Mouse (Mus musculus): ENCODE results near the gene Arhgap44. TPM values are rescaled to one million over a fixed set of nuclear protein-coding genes. Genes with fewer than 3 reads are reported as not detected.

Arhgap44 gene
- 7.1 and 8.9 TPM in 2 replicates for polyA plus RNA-seq (2012; rRNA removed)

GRCm38 (mm10) chr11:65162767-65163120, at the start of gene Arhgap44:
Gene Arhgap44 (minus strand): TSS chr11:65162961.

DNA sequence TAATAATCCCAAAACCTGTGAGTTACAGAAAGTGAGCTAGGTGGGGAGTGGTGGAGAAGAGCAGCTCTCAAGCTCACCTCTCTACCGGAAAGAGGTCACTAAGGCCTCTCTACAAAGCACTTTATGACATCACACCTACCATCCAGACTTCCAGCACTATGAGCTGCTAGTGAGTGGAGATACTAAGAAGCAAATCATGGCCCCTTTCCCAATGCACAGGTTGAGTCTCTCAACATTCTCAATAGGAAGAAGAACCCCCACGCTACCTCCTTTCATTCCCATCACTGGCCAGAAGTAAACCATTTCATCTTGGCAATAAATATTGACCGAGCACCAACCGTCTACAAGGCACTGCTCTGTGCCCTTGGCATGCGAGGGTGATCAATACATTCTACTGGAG, 3.0 kb downstream of the Arhgap44 start, which contains the start of gene 1700086D15Rik:
Gene 1700086D15Rik (minus strand): TSS at position 101 of the 400 bp plus-strand sequence.

DNA sequence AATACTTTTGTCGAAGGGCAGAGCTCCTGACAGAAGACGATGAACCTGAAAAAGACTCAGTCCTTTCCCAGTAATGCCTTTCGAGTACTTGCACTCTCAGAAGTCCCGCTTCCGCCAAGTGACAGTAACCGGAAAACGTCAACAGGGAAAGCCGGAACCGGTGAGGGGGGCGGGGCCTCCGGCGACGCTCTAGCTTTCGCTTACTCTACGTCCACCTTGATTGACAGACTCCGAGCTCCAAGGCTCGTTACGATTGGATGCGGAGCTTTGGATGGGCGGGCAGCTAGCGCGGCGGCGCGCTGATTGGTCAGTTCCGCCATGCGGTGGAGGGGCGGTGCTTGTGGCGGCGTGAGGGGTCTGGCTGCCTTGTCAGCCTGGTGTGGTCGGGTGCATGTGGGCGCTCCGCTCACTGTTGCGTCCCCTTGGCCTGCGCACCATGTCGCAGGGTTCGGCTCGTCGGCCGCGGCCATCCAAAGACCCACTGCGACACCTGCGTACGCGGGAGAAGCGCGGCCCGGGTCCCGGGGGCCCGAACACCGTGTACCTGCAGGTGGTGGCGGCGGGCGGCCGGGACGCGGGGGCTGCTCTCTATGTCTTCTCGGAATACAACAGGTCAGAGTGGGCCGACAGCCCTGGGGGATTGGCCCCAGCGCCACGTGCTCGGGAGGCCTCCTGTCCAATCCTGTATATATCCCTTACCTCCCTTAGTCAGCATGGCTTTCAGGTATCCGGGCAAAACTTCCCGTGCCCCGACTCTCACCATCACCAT, 183.9 kb downstream of the Arhgap44 start, which contains the start of gene Elac2:
Gene Elac2 (plus strand): TSS at position 319 of the 769 bp plus-strand sequence.

Other genes starting within 250 kb of the Arhgap44 start
- gene Elac2, start 183.9 kb downstream of the Arhgap44 start, polyA plus RNA-seq (2012; rRNA removed): 31.3 and 31.7 TPM in 2 replicates
- gene 1700086D15Rik, start 3.1 kb downstream of the Arhgap44 start, polyA plus RNA-seq (2012; rRNA removed): 0.19 and 0.26 TPM in 2 replicates
- 0.10 and 0.20 TPM in 2 replicates for gene Myocd, start 107.0 kb upstream of the Arhgap44 start, polyA plus RNA-seq (2012; rRNA removed)

Data from central nervous system, embryonic 14 days (tissue).